Mouse (Mus musculus): ENCODE data around the gene Serpina3g. TPM values are rescaled to one million over a fixed set of nuclear protein-coding genes. Genes with fewer than 3 reads are reported as not detected.
"Not testable (repeated sequence)": the region's sequence is repeated elsewhere in the genome, so short reads cannot be mapped to it uniquely, and the experiment has no call there.

Serpina3g gene
- polyA plus RNA-seq, 1 experiment from 2014 or later = 0.35 TPM

DNA sequence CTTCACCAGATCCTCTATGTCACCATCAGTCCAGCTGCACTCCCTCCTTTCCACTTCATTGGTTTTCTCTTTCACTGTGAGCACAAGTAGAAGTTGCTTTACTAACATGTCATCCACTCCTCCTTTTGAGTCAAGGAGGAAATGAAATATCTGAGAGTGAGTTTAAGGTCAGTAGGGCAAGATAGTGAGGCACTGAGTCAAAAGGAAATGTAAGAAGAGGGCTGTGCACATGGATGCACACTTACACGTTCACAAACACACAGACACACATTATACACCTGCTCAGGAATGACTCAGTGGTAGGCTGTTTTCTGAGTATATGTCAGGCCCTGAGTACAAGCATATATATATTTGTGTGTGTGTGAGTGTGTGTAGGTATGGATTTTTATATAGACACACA lies 12.4 kb upstream of the Serpina3g start:
- Histone ChIP-seq H3K9me3 (ENCODE audit: control insufficient read depth, low read length) (no peaks in the 10 kb centered on the region), H3K9ac (ENCODE audit: low read length) (no peak overlapping the region), H3K27me3 (ENCODE audit: control insufficient read depth, insufficient read depth, low read length) (no peaks in the 10 kb centered on the region), H3K4me3 (ENCODE audit: low read depth, low read length) (no peak overlapping the region), H3K36me3 (ENCODE audit: control insufficient read depth, insufficient read depth, low read length) (no peaks in the 10 kb centered on the region), H3K4me2 (ENCODE audit: low read depth, severe bottlenecking) (no peak overlapping the region), H3K4me1 (ENCODE audit: control insufficient read depth, insufficient read depth, low read length) (no peaks in the 10 kb centered on the region), H3K27ac (replicated peaks; ENCODE audit: low read depth, low read length) (no peak overlapping the region)
- whole genome bisulfite sequencing = 79% methylated on average over 1 of the region's 1 CpGs
- no peak for ATAC-seq (ENCODE audit: insufficient number of reproducible peaks, low FRiP score, low TSS enrichment, low read depth)
- DNase-seq (ENCODE audit: low spot score) = no peak

DNA sequence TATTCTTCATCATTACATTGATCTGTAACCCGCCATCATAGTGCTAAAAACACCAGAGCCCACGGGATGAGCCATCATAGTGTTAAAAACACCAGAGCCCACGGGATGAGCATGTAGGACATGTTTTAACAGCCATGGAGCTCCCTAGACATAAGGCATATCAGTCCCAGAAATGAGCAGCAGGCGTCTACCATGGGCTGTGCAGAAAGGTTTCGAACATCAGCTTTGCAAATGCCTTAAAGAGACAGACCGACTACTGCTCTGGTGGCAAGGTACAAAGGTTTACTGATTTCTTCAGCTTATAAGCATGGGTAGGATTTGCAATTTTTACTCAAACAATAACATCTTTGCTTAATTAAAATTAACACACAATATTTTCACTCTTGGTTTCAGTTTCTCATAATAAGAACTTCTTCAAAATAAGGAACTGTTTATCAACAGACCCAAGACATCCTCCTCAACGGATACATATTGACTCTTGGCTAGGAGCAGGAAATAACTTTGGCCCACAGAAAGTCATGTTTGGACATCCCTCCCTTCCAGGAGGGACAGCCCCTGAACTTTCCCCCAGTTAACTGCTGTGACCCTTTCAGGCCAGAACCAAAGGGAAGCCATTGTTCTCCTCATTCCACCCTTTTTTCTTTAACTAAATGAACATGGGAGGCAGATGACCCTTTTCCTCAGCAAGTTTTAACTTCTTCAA lies 11.3 kb upstream of the Serpina3g start:
- H3K9ac ChIP-seq (ENCODE audit: low read length) = no peak overlapping the region
- no peak overlapping the region for H3K4me3 ChIP-seq (ENCODE audit: low read depth, low read length)
- H3K4me1 ChIP-seq (ENCODE audit: control insufficient read depth, insufficient read depth, low read length) = no peaks in the 10 kb centered on the region
- no peak for ATAC-seq (ENCODE audit: insufficient number of reproducible peaks, low FRiP score, low TSS enrichment, low read depth)
- 80% methylated on average over 7 of the region's 7 CpGs for WGBS
- H3K9me3 ChIP-seq (ENCODE audit: control insufficient read depth, low read length) = no peaks in the 10 kb centered on the region
- H3K27ac ChIP-seq (replicated peaks; ENCODE audit: low read depth, low read length) = no peak overlapping the region
- H3K4me2 ChIP-seq (ENCODE audit: low read depth, severe bottlenecking) = no peak overlapping the region
- H3K27me3 ChIP-seq (ENCODE audit: control insufficient read depth, insufficient read depth, low read length) = no peaks in the 10 kb centered on the region
- H3K36me3 ChIP-seq (ENCODE audit: control insufficient read depth, insufficient read depth, low read length) = no peaks in the 10 kb centered on the region
- no peak for DNase-seq (ENCODE audit: low spot score)

- H3K27me3 ChIP-seq (ENCODE audit: control insufficient read depth, insufficient read depth, low read length) = no peaks in the 10 kb centered on the region
- H3K27ac ChIP-seq (replicated peaks; ENCODE audit: low read depth, low read length) = no peak overlapping the region
- no peaks in the 10 kb centered on the region for H3K36me3 ChIP-seq (ENCODE audit: control insufficient read depth, insufficient read depth, low read length)
- H3K4me3 ChIP-seq (ENCODE audit: low read depth, low read length) = no peak overlapping the region
- WGBS = 81% methylated on average over 2 of the region's 2 CpGs
- no peaks in the 10 kb centered on the region for H3K4me1 ChIP-seq (ENCODE audit: control insufficient read depth, insufficient read depth, low read length)
- H3K9ac ChIP-seq (ENCODE audit: low read length) = no peak overlapping the region
- no peak overlapping the region for H3K4me2 ChIP-seq (ENCODE audit: low read depth, severe bottlenecking)
- ATAC-seq (ENCODE audit: insufficient number of reproducible peaks, low FRiP score, low TSS enrichment, low read depth) (no peak), DNase-seq (ENCODE audit: low spot score) (no peak)
- no peaks in the 10 kb centered on the region for H3K9me3 ChIP-seq (ENCODE audit: control insufficient read depth, low read length)
These were observed 5.3 kb upstream of the Serpina3g start for GRCm38 (mm10) chr12:104230762-104231161.

DNA sequence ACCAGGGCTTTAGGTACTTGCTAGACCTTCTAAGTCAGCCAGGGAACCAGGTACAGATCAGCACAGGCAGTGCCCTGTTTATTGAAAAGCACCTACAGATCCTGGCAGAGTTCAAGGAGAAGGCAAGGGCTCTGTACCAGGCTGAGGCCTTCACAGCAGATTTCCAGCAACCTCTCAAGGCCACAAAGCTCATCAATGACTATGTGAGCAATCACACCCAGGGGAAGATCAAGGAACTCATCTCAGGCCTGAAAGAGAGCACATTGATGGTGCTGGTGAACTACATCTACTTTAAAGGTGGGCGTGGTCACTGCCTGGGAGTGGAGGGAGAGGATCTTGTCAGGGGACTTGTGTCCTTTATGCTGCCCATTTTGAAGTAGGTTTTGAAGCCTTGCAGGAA lies 2.0 kb downstream of the Serpina3g start:
- H3K27ac ChIP-seq (replicated peaks; ENCODE audit: low read depth, low read length); H3K4me3 ChIP-seq (ENCODE audit: low read depth, low read length); H3K36me3 ChIP-seq (ENCODE audit: control insufficient read depth, insufficient read depth, low read length); DNase-seq (ENCODE audit: low spot score); H3K9ac ChIP-seq (ENCODE audit: low read length); ATAC-seq (ENCODE audit: insufficient number of reproducible peaks, low FRiP score, low TSS enrichment, low read depth); H3K4me2 ChIP-seq (ENCODE audit: low read depth, severe bottlenecking); H3K4me1 ChIP-seq (ENCODE audit: control insufficient read depth, insufficient read depth, low read length); H3K27me3 ChIP-seq (ENCODE audit: control insufficient read depth, insufficient read depth, low read length); H3K9me3 ChIP-seq (ENCODE audit: control insufficient read depth, low read length): not testable (repeated sequence)
- 95% methylated on average over 1 of the region's 1 CpGs for WGBS

DNA sequence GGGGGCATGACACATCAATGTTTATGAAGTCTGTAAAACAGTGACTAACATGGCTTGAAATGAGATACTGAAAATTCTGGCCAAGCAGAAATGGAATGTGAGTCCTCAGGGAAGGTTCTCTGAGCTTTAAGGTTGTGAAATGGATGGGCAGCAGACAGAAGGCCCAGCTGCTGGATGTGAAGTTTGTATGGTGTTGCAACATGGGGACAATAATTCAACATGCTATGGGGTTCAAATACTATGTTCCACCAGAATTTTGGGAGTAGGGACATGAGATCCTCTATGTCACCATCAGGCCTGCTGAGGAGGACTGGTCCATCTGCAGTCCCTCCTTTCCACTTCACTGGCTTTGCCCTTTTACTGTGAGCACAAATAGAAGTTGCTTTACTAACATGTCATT lies 7.3 kb downstream of the Serpina3g start:
- ATAC-seq (ENCODE audit: insufficient number of reproducible peaks, low FRiP score, low TSS enrichment, low read depth) = no peak
- Histone ChIP-seq H3K4me2 (ENCODE audit: low read depth, severe bottlenecking) (no peak overlapping the region), H3K36me3 (ENCODE audit: control insufficient read depth, insufficient read depth, low read length) (no peaks in the 10 kb centered on the region), H3K27ac (replicated peaks; ENCODE audit: low read depth, low read length) (no peak overlapping the region), H3K9ac (ENCODE audit: low read length) (no peak overlapping the region), H3K4me1 (ENCODE audit: control insufficient read depth, insufficient read depth, low read length) (no peaks in the 10 kb centered on the region), H3K4me3 (ENCODE audit: low read depth, low read length) (no peak overlapping the region), H3K27me3 (ENCODE audit: control insufficient read depth, insufficient read depth, low read length) (no peaks in the 10 kb centered on the region), H3K9me3 (ENCODE audit: control insufficient read depth, low read length) (no peaks in the 10 kb centered on the region)
- DNase-seq (ENCODE audit: low spot score) = no peak

GRCm38 (mm10) chr12:104245092-104245491 lies 9.0 kb downstream of the Serpina3g start:
- Histone ChIP-seq H3K4me2 (ENCODE audit: low read depth, severe bottlenecking) (no peak overlapping the region), H3K4me1 (ENCODE audit: control insufficient read depth, insufficient read depth, low read length) (no peaks in the 10 kb centered on the region), H3K9ac (ENCODE audit: low read length) (no peak overlapping the region), H3K27ac (replicated peaks; ENCODE audit: low read depth, low read length) (no peak overlapping the region), H3K36me3 (ENCODE audit: control insufficient read depth, insufficient read depth, low read length) (no peaks in the 10 kb centered on the region), H3K27me3 (ENCODE audit: control insufficient read depth, insufficient read depth, low read length) (no peaks in the 10 kb centered on the region), H3K9me3 (ENCODE audit: control insufficient read depth, low read length) (no peaks in the 10 kb centered on the region), H3K4me3 (ENCODE audit: low read depth, low read length) (no peak overlapping the region)
- ATAC-seq (ENCODE audit: insufficient number of reproducible peaks, low FRiP score, low TSS enrichment, low read depth) (no peak), DNase-seq (ENCODE audit: low spot score) (no peak)
- 59% methylated on average over 1 of the region's 1 CpGs for WGBS

- WGBS = 75% methylated on average over 3 of the region's 3 CpGs
- ATAC-seq (ENCODE audit: insufficient number of reproducible peaks, low FRiP score, low TSS enrichment, low read depth) = no peak
- H3K4me2 ChIP-seq (ENCODE audit: low read depth, severe bottlenecking) = no peak overlapping the region
These were observed 9.6 kb downstream of the Serpina3g start for GRCm38 (mm10) chr12:104245595-104245994.

DNA sequence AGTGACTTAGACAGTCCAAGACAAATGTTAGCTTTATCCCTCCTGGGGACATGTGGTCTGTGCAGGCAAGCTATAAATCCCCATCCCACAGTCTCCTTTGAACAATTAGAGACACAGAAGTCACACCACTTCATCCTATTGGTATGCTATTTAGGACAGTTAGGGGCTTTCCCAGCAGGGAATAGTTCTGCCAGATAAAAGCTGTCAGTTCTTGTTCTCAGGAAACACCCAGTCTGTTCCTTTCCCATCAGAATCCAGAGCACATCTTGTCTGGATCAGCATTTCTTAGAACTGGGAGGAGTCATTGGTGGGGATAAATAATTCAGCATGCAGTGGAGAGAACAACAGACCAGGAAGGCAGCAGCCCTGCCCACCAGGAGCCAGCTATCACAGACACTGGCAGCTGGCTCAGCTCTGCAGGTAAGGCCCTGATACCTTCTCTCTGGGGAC lies 11.5 kb downstream of the Serpina3g start:
- no peak overlapping the region for H3K9ac ChIP-seq (ENCODE audit: low read length)
- H3K4me1 ChIP-seq (ENCODE audit: control insufficient read depth, insufficient read depth, low read length) = no peaks in the 10 kb centered on the region
- H3K27me3 ChIP-seq (ENCODE audit: control insufficient read depth, insufficient read depth, low read length) = no peaks in the 10 kb centered on the region
- no peaks in the 10 kb centered on the region for H3K36me3 ChIP-seq (ENCODE audit: control insufficient read depth, insufficient read depth, low read length)
- DNase-seq (ENCODE audit: low spot score) = no peak
- H3K4me2 ChIP-seq (ENCODE audit: low read depth, severe bottlenecking) = no peak overlapping the region
- ATAC-seq (ENCODE audit: insufficient number of reproducible peaks, low FRiP score, low TSS enrichment, low read depth) = no peak
- no peaks in the 10 kb centered on the region for H3K9me3 ChIP-seq (ENCODE audit: control insufficient read depth, low read length)
- H3K27ac ChIP-seq (replicated peaks; ENCODE audit: low read depth, low read length) = no peak overlapping the region
- no peak overlapping the region for H3K4me3 ChIP-seq (ENCODE audit: low read depth, low read length)

More at GRCm38 (mm10) chr12:104245595-104245994, 9.6 kb downstream of the Serpina3g start:
- Histone ChIP-seq H3K4me1 (ENCODE audit: control insufficient read depth, insufficient read depth, low read length) (no peaks in the 10 kb centered on the region), H3K27me3 (ENCODE audit: control insufficient read depth, insufficient read depth, low read length) (no peaks in the 10 kb centered on the region), H3K4me3 (ENCODE audit: low read depth, low read length) (no peak overlapping the region), H3K36me3 (ENCODE audit: control insufficient read depth, insufficient read depth, low read length) (no peaks in the 10 kb centered on the region), H3K27ac (replicated peaks; ENCODE audit: low read depth, low read length) (no peak overlapping the region), H3K9me3 (ENCODE audit: control insufficient read depth, low read length) (no peaks in the 10 kb centered on the region), H3K9ac (ENCODE audit: low read length) (no peak overlapping the region)
- no peak for DNase-seq (ENCODE audit: low spot score)

DNA sequence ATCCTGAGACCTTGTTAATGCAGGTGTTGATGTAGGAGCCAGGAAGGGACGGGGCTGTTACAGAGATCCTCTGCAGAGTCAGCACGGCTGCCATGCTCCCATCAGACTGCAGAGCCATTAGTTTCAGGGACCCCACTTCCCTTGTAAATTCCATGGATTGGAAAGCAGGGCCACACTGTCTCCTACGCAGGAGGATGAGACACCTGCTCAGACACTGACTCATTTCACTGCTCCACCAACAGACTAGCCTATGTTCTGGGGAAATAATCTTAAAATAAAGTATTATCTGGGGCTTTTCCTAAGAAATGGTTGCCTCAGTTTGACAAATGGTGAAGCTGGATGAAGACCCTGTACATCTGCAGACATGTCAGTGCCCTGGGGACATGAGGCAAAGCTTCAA lies 12.2 kb downstream of the Serpina3g start:
- Histone ChIP-seq H3K9me3 (ENCODE audit: control insufficient read depth, low read length) (no peaks in the 10 kb centered on the region), H3K4me1 (ENCODE audit: control insufficient read depth, insufficient read depth, low read length) (no peaks in the 10 kb centered on the region), H3K36me3 (ENCODE audit: control insufficient read depth, insufficient read depth, low read length) (no peaks in the 10 kb centered on the region), H3K27me3 (ENCODE audit: control insufficient read depth, insufficient read depth, low read length) (no peaks in the 10 kb centered on the region), H3K27ac (replicated peaks; ENCODE audit: low read depth, low read length) (no peak overlapping the region), H3K9ac (ENCODE audit: low read length) (no peak overlapping the region), H3K4me2 (ENCODE audit: low read depth, severe bottlenecking) (no peak overlapping the region), H3K4me3 (ENCODE audit: low read depth, low read length) (no peak overlapping the region)
- ATAC-seq (ENCODE audit: insufficient number of reproducible peaks, low FRiP score, low TSS enrichment, low read depth) (no peak), DNase-seq (ENCODE audit: low spot score) (no peak)
- WGBS = 73% methylated on average over 3 of the region's 3 CpGs

Data from limb, embryonic 11.5 days (tissue).